In the genomic region with DNA sequence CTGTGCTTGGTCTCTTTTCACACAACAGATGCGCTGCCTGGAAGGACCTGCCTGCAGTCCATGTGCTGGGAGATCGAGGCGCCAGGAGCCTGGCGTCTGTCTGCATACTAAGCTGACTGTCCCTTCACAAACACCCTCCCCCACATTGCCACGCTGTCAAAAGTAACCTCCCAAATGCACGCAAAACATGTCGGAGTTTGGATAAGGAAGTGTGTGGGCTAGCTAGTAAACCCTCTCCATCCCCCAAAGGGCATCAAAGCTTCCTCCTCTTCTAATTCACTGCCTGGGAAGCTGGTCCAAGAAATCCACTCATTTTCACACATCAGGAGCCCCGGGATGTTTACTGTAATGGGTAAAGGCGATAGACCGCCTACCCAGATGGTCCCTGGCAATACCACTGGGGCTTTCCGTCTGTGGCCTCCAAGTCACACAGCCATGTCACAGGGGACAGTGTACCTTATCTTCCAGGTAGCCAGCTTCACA, we compare ENCODE assay signal across 10 mouse cellular contexts. TPM values are rescaled to one million over a fixed set of nuclear protein-coding genes. Genes with fewer than 3 reads are reported as not detected.
DNase-seq lines count a peak whose midpoint lies in the region; ATAC-seq lines count a peak whose summit lies in the region.
"Had no signal": no experiment of that assay in that cellular context is flagged by ENCODE, and none has a peak within 500 bp of the region (broad histone marks: within the 10 kb centered on the region; RNA-seq: fewer than 3 reads in every experiment).

No protein-coding gene starts in this region.

- no peaks in the 10 kb centered on the region for H3K9me3 ChIP-seq in hindbrain, embryonic 10.5 days
- no peaks in the 10 kb centered on the region for H3K9me3 ChIP-seq in hindbrain, embryonic 11.5 days (ENCODE audit: control insufficient read depth, low read length)
- no peaks in the 10 kb centered on the region for H3K9me3 ChIP-seq in hindbrain, embryonic 15.5 days
- H3K9me3 ChIP-seq: embryonic facial prominence, embryonic 15.5 days had no signal

- DNase-seq in cerebellum, adult 9-11 months: peak; percentile 58
- no peak for DNase-seq in hindbrain, embryonic 10.5 days (ENCODE audit: low spot score)
- DNase-seq in hindbrain, embryonic 11.5 days (ENCODE audit: low spot score): no peak
- DNase-seq in Muller cell, postnatal 12 days (ENCODE audit: inconsistent ontology term): peak; percentile 15
- no peak for DNase-seq in embryo, embryonic 11 days
- no peak for DNase-seq in adrenal gland, adult 2 months

- H3K36me3 ChIP-seq in hindbrain, embryonic 10.5 days: peaks cover 14% of the 10 kb centered on the region; the same call in 1 of the 2 replicates
- H3K36me3 ChIP-seq in hindbrain, embryonic 11.5 days (ENCODE audit: control insufficient read depth, insufficient read depth, low read length): no peaks in the 10 kb centered on the region
- H3K36me3 ChIP-seq in hindbrain, embryonic 15.5 days: no peaks in the 10 kb centered on the region

- H3K4me1 ChIP-seq in hindbrain, embryonic 10.5 days (replicated peaks): peaks cover 70% of the 10 kb centered on the region
- peaks cover 9% of the 10 kb centered on the region for H3K4me1 ChIP-seq in hindbrain, embryonic 11.5 days (replicated peaks; ENCODE audit: control insufficient read depth, insufficient read depth, low read length)
- H3K4me1 ChIP-seq in hindbrain, embryonic 15.5 days (replicated peaks): peaks cover 72% of the 10 kb centered on the region

- no peak for ATAC-seq in cerebellum, adult (ENCODE audit: insufficient number of reproducible peaks, low FRiP score, low TSS enrichment)
- no peak for ATAC-seq in hindbrain, embryonic 11.5 days (ENCODE audit: low FRiP score)
- ATAC-seq in hindbrain, embryonic 15.5 days (ENCODE audit: low FRiP score, low read depth): no peak

- H3K4me3 ChIP-seq in hindbrain, embryonic 10.5 days: no peak overlapping the region
- H3K4me3 ChIP-seq in hindbrain, embryonic 11.5 days (ENCODE audit: low read depth, low read length): no peak overlapping the region
- no peak overlapping the region for H3K4me3 ChIP-seq in hindbrain, embryonic 15.5 days
- H3K4me3 ChIP-seq: embryonic facial prominence, embryonic 15.5 days; myocyte had no signal

- 0 out of 2 replicates have a peak overlapping the region, but pooled peaks have one; percentile 17 for H3K27ac ChIP-seq in hindbrain, embryonic 10.5 days
- no peak overlapping the region for H3K27ac ChIP-seq in hindbrain, embryonic 11.5 days (ENCODE audit: low read depth, low read length)
- peak overlapping the region; percentile 71 for H3K27ac ChIP-seq in hindbrain, embryonic 15.5 days (replicated peaks)
- H3K27ac ChIP-seq: embryonic facial prominence, embryonic 15.5 days had no signal

- no peaks in the 10 kb centered on the region for H3K27me3 ChIP-seq in hindbrain, embryonic 10.5 days (ENCODE audit: insufficient read depth, poor library complexity, severe bottlenecking)
- no peaks in the 10 kb centered on the region for H3K27me3 ChIP-seq in hindbrain, embryonic 11.5 days (ENCODE audit: control insufficient read depth, insufficient read depth, low read length)
- H3K27me3 ChIP-seq in hindbrain, embryonic 15.5 days: no peaks in the 10 kb centered on the region
- H3K27me3 ChIP-seq: embryonic facial prominence, embryonic 15.5 days had no signal

- H3K4me2 ChIP-seq in hindbrain, embryonic 11.5 days (replicated peaks; ENCODE audit: low read depth, low read length): no peak overlapping the region
- no peak overlapping the region for H3K4me2 ChIP-seq in hindbrain, embryonic 15.5 days
- H3K4me2 ChIP-seq: embryonic facial prominence, embryonic 15.5 days had no signal

- 79% methylated on average over 11 of the region's 11 CpGs for WGBS in hindbrain, embryonic 10.5 days
- 74% methylated on average over 11 of the region's 11 CpGs for WGBS in hindbrain, embryonic 11.5 days
- 46% methylated on average over 11 of the region's 11 CpGs for WGBS in hindbrain, embryonic 15.5 days

- no peak overlapping the region for H3K9ac ChIP-seq in hindbrain, embryonic 11.5 days (ENCODE audit: low read depth, low read length)
- no peak overlapping the region for H3K9ac ChIP-seq in hindbrain, embryonic 15.5 days
- H3K9ac ChIP-seq: embryonic facial prominence, embryonic 15.5 days had no signal

RNA-seq across cellular contexts. Expression of a gene that starts 6.2 kb away (rescaled TPM):
- 16.4 and 16.8 TPM in 2 replicates for polyA plus RNA-seq in hindbrain, embryonic 10.5 days (2016; fragmentation: Nextera tagmentation; extraction: Ambion mirVana)
- polyA plus RNA-seq in hindbrain, embryonic 11.5 days (2014; fragmentation: Nextera tagmentation; extraction: Ambion mirVana): 14.8 and 15.2 TPM in 2 replicates
- 12.6 TPM in 2 replicates for polyA plus RNA-seq in hindbrain, embryonic 15.5 days (2015; fragmentation: Nextera tagmentation; extraction: Ambion mirVana)
- total RNA-seq in adrenal gland, adult 2 months (2021): 10 to 100 TPM in 1 of 2 experiments, 1 to 10 TPM in 1; 7.5 to 10.4 TPM
- polyA plus RNA-seq in adrenal gland, adult 2 months (2012; rRNA removed): 3.5 and 4.4 TPM in 2 replicates

RNA-seq across cellular contexts. Expression of a gene that starts 50.2 kb away (rescaled TPM):
- polyA plus RNA-seq in hindbrain, embryonic 10.5 days (2016; fragmentation: Nextera tagmentation; extraction: Ambion mirVana): 135 and 149 TPM in 2 replicates
- 107 and 141 TPM in 2 replicates for polyA plus RNA-seq in hindbrain, embryonic 11.5 days (2014; fragmentation: Nextera tagmentation; extraction: Ambion mirVana)
- 109 and 120 TPM in 2 replicates for polyA plus RNA-seq in hindbrain, embryonic 15.5 days (2015; fragmentation: Nextera tagmentation; extraction: Ambion mirVana)
- 10 to 100 TPM; 82.5 to 89.1 TPM for total RNA-seq in adrenal gland, adult 2 months (2021)
- 18.5 and 24.8 TPM in 2 replicates for polyA plus RNA-seq in adrenal gland, adult 2 months (2012; rRNA removed)

Comparison
In these comparisons a context has a peak if more than half of its experiments do, and no peak if none do; other contexts are left out.
1. DNase-seq: peak in cerebellum, adult 9-11 months (single experiment) and Muller cell, postnatal 12 days (single experiment); none in hindbrain, embryonic 10.5 days (single experiment), hindbrain, embryonic 11.5 days (single experiment), embryo, embryonic 11 days (single experiment) and adrenal gland, adult 2 months (single experiment).